Mouse (Mus musculus): ENCODE results near the gene Kcnmb4. TPM values are rescaled to one million over a fixed set of nuclear protein-coding genes. Genes with fewer than 3 reads are reported as not detected.

Kcnmb4 gene
- polyA plus RNA-seq, 1 experiment from 2014 or later, result 10.5 TPM

GRCm38 (mm10) chr10:116447176-116447575 is 26.5 kb downstream of the Kcnmb4 start:
- H3K9ac ChIP-seq, result no peak overlapping the region
- no peak for ATAC-seq (ENCODE audit: insufficient number of reproducible peaks, low FRiP score, low TSS enrichment, low read depth)
- peaks cover 11% of the 10 kb centered on the region for H3K36me3 ChIP-seq
- no peak overlapping the region for H3K4me2 ChIP-seq
- H3K4me3 ChIP-seq, result no peak overlapping the region
- H3K4me1 ChIP-seq, result peaks cover 5% of the 10 kb centered on the region; the same call in 1 of the 2 replicates
- no peaks in the 10 kb centered on the region for H3K27me3 ChIP-seq
- H3K27ac ChIP-seq, result no peak overlapping the region
- WGBS, result 41% methylated on average over 9 of the region's 9 CpGs
- H3K9me3 ChIP-seq, result no peaks in the 10 kb centered on the region

- H3K4me2 ChIP-seq, result no peak overlapping the region
- no peak overlapping the region for H3K9ac ChIP-seq
- no peaks in the 10 kb centered on the region for H3K27me3 ChIP-seq
- peaks cover 11% of the 10 kb centered on the region for H3K36me3 ChIP-seq
- H3K4me1 ChIP-seq, result peaks cover 7% of the 10 kb centered on the region; the same call in 1 of the 2 replicates
- no peak overlapping the region for H3K4me3 ChIP-seq
- H3K27ac ChIP-seq, result no peak overlapping the region
- no peaks in the 10 kb centered on the region for H3K9me3 ChIP-seq
- 88% methylated on average over 10 of the region's 12 CpGs for WGBS
- no peak for ATAC-seq (ENCODE audit: insufficient number of reproducible peaks, low FRiP score, low TSS enrichment, low read depth)
These were observed 27.6 kb downstream of the Kcnmb4 start for GRCm38 (mm10) chr10:116446040-116446439.

GRCm38 (mm10) chr10:116444826-116445225 is 28.9 kb downstream of the Kcnmb4 start:
- no peaks in the 10 kb centered on the region for H3K9me3 ChIP-seq
- whole genome bisulfite sequencing, result 95% methylated on average over 8 of the region's 8 CpGs
- H3K4me1 ChIP-seq, result peaks cover 8% of the 10 kb centered on the region; the same call in 1 of the 2 replicates
- no peak overlapping the region for H3K4me2 ChIP-seq
- H3K4me3 ChIP-seq, result no peak overlapping the region
- H3K36me3 ChIP-seq, result peaks cover 11% of the 10 kb centered on the region
- no peak overlapping the region for H3K9ac ChIP-seq
- H3K27ac ChIP-seq, result no peak overlapping the region
- ATAC-seq (ENCODE audit: insufficient number of reproducible peaks, low FRiP score, low TSS enrichment, low read depth), result no peak
- H3K27me3 ChIP-seq, result no peaks in the 10 kb centered on the region

- H3K4me1 ChIP-seq, result peaks cover 8% of the 10 kb centered on the region; the same call in 1 of the 2 replicates
- no peak overlapping the region for H3K4me2 ChIP-seq
- H3K9ac ChIP-seq, result no peak overlapping the region
- peaks cover 11% of the 10 kb centered on the region for H3K36me3 ChIP-seq
- no peak overlapping the region for H3K27ac ChIP-seq
- H3K9me3 ChIP-seq, result no peaks in the 10 kb centered on the region
- 92% methylated on average over 10 of the region's 10 CpGs for WGBS
- no peaks in the 10 kb centered on the region for H3K27me3 ChIP-seq
- H3K4me3 ChIP-seq, result no peak overlapping the region
- no peak for ATAC-seq (ENCODE audit: insufficient number of reproducible peaks, low FRiP score, low TSS enrichment, low read depth)
These were observed 29.3 kb downstream of the Kcnmb4 start for GRCm38 (mm10) chr10:116444371-116444770.

GRCm38 (mm10) chr10:116440946-116441345 is 32.7 kb downstream of the Kcnmb4 start:
- H3K4me2 ChIP-seq, result peak overlapping the region; percentile 31
- ATAC-seq (ENCODE audit: insufficient number of reproducible peaks, low FRiP score, low TSS enrichment, low read depth), result no peak
- 0 out of 2 replicates have a peak, but pooled peaks cover 3% of the 10 kb centered on the region for H3K4me1 ChIP-seq
- H3K36me3 ChIP-seq, result peaks cover 14% of the 10 kb centered on the region
- no peaks in the 10 kb centered on the region for H3K27me3 ChIP-seq
- H3K4me3 ChIP-seq, result peak overlapping the region; percentile 7; the same call in 1 of the 2 replicates
- no peak overlapping the region for H3K27ac ChIP-seq
- no peak overlapping the region for H3K9ac ChIP-seq
- 93% methylated on average over 7 of the region's 7 CpGs for WGBS
- H3K9me3 ChIP-seq, result 0 out of 2 replicates have a peak, but pooled peaks cover 5% of the 10 kb centered on the region

- 0 out of 2 replicates have a peak, but pooled peaks cover 5% of the 10 kb centered on the region for H3K9me3 ChIP-seq
- H3K27ac ChIP-seq, result no peak overlapping the region
- H3K9ac ChIP-seq, result no peak overlapping the region
- WGBS, result 88% methylated on average over 10 of the region's 10 CpGs
- H3K4me2 ChIP-seq, result no peak overlapping the region
- H3K4me3 ChIP-seq, result no peak overlapping the region
- H3K27me3 ChIP-seq, result no peaks in the 10 kb centered on the region
- ATAC-seq (ENCODE audit: insufficient number of reproducible peaks, low FRiP score, low TSS enrichment, low read depth), result no peak
- H3K36me3 ChIP-seq, result peaks cover 13% of the 10 kb centered on the region
- 0 out of 2 replicates have a peak, but pooled peaks cover 3% of the 10 kb centered on the region for H3K4me1 ChIP-seq
These were observed 33.6 kb downstream of the Kcnmb4 start for GRCm38 (mm10) chr10:116440088-116440487.

- Histone ChIP-seq H3K4me1 (peaks cover 3% of the 10 kb centered on the region; the same call in 1 of the 2 replicates), H3K4me3 (no peak overlapping the region), H3K9ac (no peak overlapping the region), H3K27ac (no peak overlapping the region), H3K9me3 (0 out of 2 replicates have a peak, but pooled peaks cover 5% of the 10 kb centered on the region), H3K27me3 (no peaks in the 10 kb centered on the region), H3K36me3 (0 out of 2 replicates have a peak, but pooled peaks cover 3% of the 10 kb centered on the region), H3K4me2 (no peak overlapping the region)
- 76% methylated on average over 12 of the region's 12 CpGs for WGBS
- no peak for ATAC-seq (ENCODE audit: insufficient number of reproducible peaks, low FRiP score, low TSS enrichment, low read depth)
These were observed 38.2 kb downstream of the Kcnmb4 start for GRCm38 (mm10) chr10:116435455-116435854.

GRCm38 (mm10) chr10:116432421-116432820 is 41.3 kb downstream of the Kcnmb4 start:
- Histone ChIP-seq H3K4me1 (peaks cover 5% of the 10 kb centered on the region; the same call in 1 of the 2 replicates), H3K9me3 (no peaks in the 10 kb centered on the region), H3K9ac (no peak overlapping the region), H3K4me2 (no peak overlapping the region), H3K27ac (no peak overlapping the region), H3K27me3 (no peaks in the 10 kb centered on the region), H3K4me3 (no peak overlapping the region), H3K36me3 (no peaks in the 10 kb centered on the region)
- 87% methylated on average over 7 of the region's 7 CpGs for WGBS
- ATAC-seq (ENCODE audit: insufficient number of reproducible peaks, low FRiP score, low TSS enrichment, low read depth), result no peak

GRCm38 (mm10) chr10:116428026-116428780 is 45.5 kb downstream of the Kcnmb4 start:
- no peak for ATAC-seq (ENCODE audit: insufficient number of reproducible peaks, low FRiP score, low TSS enrichment, low read depth)
- WGBS, result 94% methylated on average over 26 of the region's 26 CpGs
- H3K36me3 ChIP-seq, result no peaks in the 10 kb centered on the region
- no peaks in the 10 kb centered on the region for H3K9me3 ChIP-seq
- no peaks in the 10 kb centered on the region for H3K27me3 ChIP-seq
- no peak overlapping the region for H3K4me3 ChIP-seq
- no peak overlapping the region for H3K9ac ChIP-seq
- peaks cover 8% of the 10 kb centered on the region; the same call in 1 of the 2 replicates for H3K4me1 ChIP-seq
- no peak overlapping the region for H3K4me2 ChIP-seq
- no peak overlapping the region for H3K27ac ChIP-seq

GRCm38 (mm10) chr10:116426176-116426575 is 47.5 kb downstream of the Kcnmb4 start:
- Histone ChIP-seq H3K27me3 (no peaks in the 10 kb centered on the region), H3K4me3 (no peak overlapping the region), H3K27ac (no peak overlapping the region), H3K36me3 (no peaks in the 10 kb centered on the region), H3K4me1 (peaks cover 8% of the 10 kb centered on the region; the same call in 1 of the 2 replicates), H3K9ac (no peak overlapping the region), H3K4me2 (no peak overlapping the region), H3K9me3 (no peaks in the 10 kb centered on the region)
- 76% methylated on average over 7 of the region's 7 CpGs for WGBS
- ATAC-seq (ENCODE audit: insufficient number of reproducible peaks, low FRiP score, low TSS enrichment, low read depth), result no peak

- H3K27me3 ChIP-seq, result no peaks in the 10 kb centered on the region
- no peak overlapping the region for H3K4me2 ChIP-seq
- no peaks in the 10 kb centered on the region for H3K36me3 ChIP-seq
- H3K4me1 ChIP-seq, result 0 out of 2 replicates have a peak, but pooled peaks cover 4% of the 10 kb centered on the region
- H3K27ac ChIP-seq, result no peak overlapping the region
- H3K4me3 ChIP-seq, result no peak overlapping the region
- H3K9me3 ChIP-seq, result no peaks in the 10 kb centered on the region
- no peak overlapping the region for H3K9ac ChIP-seq
- WGBS, result 68% methylated on average over 6 of the region's 6 CpGs
- ATAC-seq (ENCODE audit: insufficient number of reproducible peaks, low FRiP score, low TSS enrichment, low read depth), result no peak
These were observed 48.8 kb downstream of the Kcnmb4 start for GRCm38 (mm10) chr10:116424921-116425320.

GRCm38 (mm10) chr10:116422551-116422950 is 51.1 kb downstream of the Kcnmb4 start:
- Histone ChIP-seq H3K4me2 (no peak overlapping the region), H3K27me3 (no peaks in the 10 kb centered on the region), H3K27ac (no peak overlapping the region), H3K4me1 (0 out of 2 replicates have a peak, but pooled peaks cover 3% of the 10 kb centered on the region), H3K4me3 (no peak overlapping the region), H3K36me3 (no peaks in the 10 kb centered on the region), H3K9me3 (no peaks in the 10 kb centered on the region), H3K9ac (no peak overlapping the region)
- no peak for ATAC-seq (ENCODE audit: insufficient number of reproducible peaks, low FRiP score, low TSS enrichment, low read depth)
- WGBS, result 88% methylated on average over 2 of the region's 2 CpGs
